8 mouse cellular contexts compared by ENCODE assay signal in the genomic region with DNA sequence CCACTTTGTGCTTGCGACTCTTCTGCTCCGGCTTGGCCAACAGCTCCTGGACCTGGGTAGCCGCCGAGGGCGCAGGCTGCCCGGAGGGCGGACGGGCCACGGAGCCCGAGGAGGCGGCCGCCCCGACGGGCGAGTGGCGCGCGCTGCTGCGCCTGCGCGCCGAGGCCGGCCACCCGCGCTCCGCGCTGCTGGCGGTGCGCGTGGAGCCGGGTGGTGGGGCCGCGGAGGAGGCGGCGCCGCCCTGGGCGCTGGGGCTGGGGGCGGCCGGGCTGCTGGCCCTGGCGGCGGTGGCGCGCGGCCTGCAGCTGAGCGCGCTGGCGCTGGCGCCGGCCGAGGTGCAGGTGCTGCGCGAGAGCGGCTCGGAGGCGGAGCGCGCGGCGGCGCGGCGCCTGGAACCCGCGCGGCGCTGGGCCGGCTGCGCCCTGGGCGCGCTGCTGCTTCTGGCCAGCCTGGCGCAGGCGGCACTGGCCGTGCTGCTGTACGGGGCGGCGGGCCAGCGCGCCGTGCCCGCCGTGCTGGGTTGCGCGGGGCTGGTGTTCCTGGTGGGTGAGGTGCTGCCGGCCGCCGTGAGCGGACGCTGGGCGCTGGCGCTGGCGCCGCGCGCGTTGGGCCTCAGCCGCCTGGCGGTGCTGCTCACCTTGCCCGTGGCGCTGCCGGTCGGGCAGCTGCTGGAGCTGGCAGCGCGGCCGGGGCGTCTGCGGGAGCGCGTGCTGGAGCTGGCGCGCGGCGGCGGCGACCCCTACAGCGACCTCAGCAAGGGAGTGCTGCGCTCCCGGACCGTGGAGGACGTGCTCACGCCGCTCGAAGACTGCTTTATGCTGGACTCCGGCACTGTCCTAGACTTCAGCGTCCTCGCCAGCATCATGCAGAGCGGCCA. TPM values are rescaled to one million over a fixed set of nuclear protein-coding genes. Genes with fewer than 3 reads are reported as not detected.
DNase-seq lines count a peak whose midpoint lies in the region; ATAC-seq and TF ChIP-seq lines count a peak whose summit lies in the region.

No protein-coding gene starts in this region.

- peaks cover 0 to 3% of the 10 kb centered on the region in 2 experiments; a peak in 2 of 4 replicates for H3K36me3 ChIP-seq in MEL (ENCODE audit: control insufficient read depth in 1 of 2, insufficient read depth in 2 of 2, low read length in 2 of 2)
- H3K36me3 ChIP-seq in kidney, postnatal 0 days (ENCODE audit: insufficient read depth, low read length) = no peaks in the 10 kb centered on the region
- H3K36me3 ChIP-seq in lung, embryonic 15.5 days = no peaks in the 10 kb centered on the region

- under 1% methylated on average over 112 of the region's 126 CpGs for WGBS in kidney, postnatal 0 days
- under 1% methylated on average over 111 of the region's 126 CpGs for WGBS in lung, embryonic 15.5 days

- H3K4me1 ChIP-seq in MEL (ENCODE audit: control insufficient read depth in 1 of 2, insufficient read depth in 2 of 2, low read length in 2 of 2) = peaks cover 2 to 9% of the 10 kb centered on the region in 2 experiments
- H3K4me1 ChIP-seq in kidney, postnatal 0 days (replicated peaks; ENCODE audit: insufficient read depth, low read length) = peaks cover 14% of the 10 kb centered on the region; the same call in 1 of the 2 replicates
- H3K4me1 ChIP-seq in lung, embryonic 15.5 days = peaks cover 25% of the 10 kb centered on the region

- peak overlapping the region; percentile 96 for H3K4me2 ChIP-seq in kidney, postnatal 0 days (ENCODE audit: low read length)
- H3K4me2 ChIP-seq in lung, embryonic 15.5 days = peak overlapping the region; percentile 97

- no peak for TF ChIP-seq RAD21 in MEL (IDR thresholded peaks at IDR 0.05; ENCODE audit: low read depth, low read length)

- DNase-seq in 3T3-L1 (ENCODE audit: low read depth, low spot score) = peak; percentile 26
- peak; percentile 29 for DNase-seq in MEL (ENCODE audit: low read depth, low spot score)
- DNase-seq in cerebellum, postnatal 14 days = peak; percentile 73 to 78
- DNase-seq in gastrocnemius, postnatal 25 days = peak; percentile 75
- DNase-seq in kidney, postnatal 0 days (ENCODE audit: low spot score) = no peak
- peak; percentile 65 for DNase-seq in right cerebral cortex, adult 18-20 months
- DNase-seq in urinary bladder, postnatal 25 days (ENCODE audit: low spot score) = peak; percentile 36

- peak overlapping the region; percentile 53 for H3K27ac ChIP-seq in MEL (ENCODE audit: control insufficient read depth, low read depth, low read length)
- peak overlapping the region; percentile 99 for H3K27ac ChIP-seq in kidney, postnatal 0 days
- H3K27ac ChIP-seq in lung, embryonic 15.5 days = peak overlapping the region; percentile 99

- TF ChIP-seq POLR2A in MEL (IDR thresholded peaks at IDR 0.05; ENCODE audit: control insufficient read depth in 1 of 2, insufficient read depth in 1 of 2, low read depth in 1 of 2, low read length in 2 of 2, poor library complexity in 1 of 2) = no peak

- peak; percentile 52 for ATAC-seq in kidney, postnatal 0 days (replicated peaks; ENCODE audit: low FRiP score, low read depth)
- ATAC-seq in lung, embryonic 15.5 days (ENCODE audit: borderline replicate concordance, extremely low read depth, low FRiP score, low TSS enrichment) = peak; percentile 60

- peak overlapping the region; percentile 79 for H3K9ac ChIP-seq in MEL (ENCODE audit: control insufficient read depth, low read depth, low read length, poor library complexity, severe bottlenecking)
- H3K9ac ChIP-seq in kidney, postnatal 0 days (ENCODE audit: low read depth, low read length) = peak overlapping the region; percentile 95
- H3K9ac ChIP-seq in lung, embryonic 15.5 days = peak overlapping the region; percentile 90

- H3K9me3 ChIP-seq in MEL (replicated peaks; ENCODE audit: insufficient read depth, low read length) = no peaks in the 10 kb centered on the region
- no peaks in the 10 kb centered on the region for H3K9me3 ChIP-seq in kidney, postnatal 0 days (replicated peaks; ENCODE audit: low read length)
- H3K9me3 ChIP-seq in lung, embryonic 15.5 days = 0 out of 2 replicates have a peak, but pooled peaks cover 3% of the 10 kb centered on the region

- H3K4me3 ChIP-seq in MEL (ENCODE audit: control insufficient read depth in 1 of 2, insufficient read depth in 1 of 2, low read depth in 2 of 2, low read length in 2 of 2) = peak overlapping the region; percentile 82 to 89
- H3K4me3 ChIP-seq in kidney, postnatal 0 days (replicated peaks; ENCODE audit: low read depth, low read length) = peak overlapping the region; percentile 96
- peak overlapping the region; percentile 100 for H3K4me3 ChIP-seq in lung, embryonic 15.5 days

- no peak for TF ChIP-seq EP300 in MEL (IDR thresholded peaks at IDR 0.05; ENCODE audit: low read depth in 1 of 2, low read length in 2 of 2)

- H3K79me2 ChIP-seq in MEL (ENCODE audit: control insufficient read depth, insufficient read depth, low read length, poor library complexity) = peaks cover 8% of the 10 kb centered on the region

- TF ChIP-seq CTCF in MEL (IDR thresholded peaks at IDR 0.05 in 2 of 3, conservative IDR thresholded peaks at IDR 0.05 in 1 of 3; ENCODE audit: control insufficient read depth in 1 of 3, insufficient read depth in 1 of 3, low read depth in 2 of 3, low read length in 3 of 3, poor library complexity in 1 of 3, severe bottlenecking in 1 of 3) = no peak
- no peak; the same call in 1 of the 2 replicates for TF ChIP-seq CTCF in kidney, postnatal 0 days (IDR thresholded peaks at IDR 0.05; ENCODE audit: low read depth)

- no peaks in the 10 kb centered on the region for H3K27me3 ChIP-seq in MEL (ENCODE audit: control insufficient read depth in 1 of 2, insufficient read depth in 2 of 2, low read length in 2 of 2)
- no peaks in the 10 kb centered on the region for H3K27me3 ChIP-seq in kidney, postnatal 0 days (ENCODE audit: insufficient read depth, low read length)
- H3K27me3 ChIP-seq in lung, embryonic 15.5 days = no peaks in the 10 kb centered on the region

TF ChIP-seq in MEL, 35 proteins besides CTCF, POLR2A, EP300 and RAD21:
- peak; percentile 66 for TF ChIP-seq NRF1 (IDR thresholded peaks at IDR 0.05; ENCODE audit: insufficient read depth, low read depth, low read length, poor library complexity, severe bottlenecking)
- no peak for TF ChIP-seq TBP (IDR thresholded peaks at IDR 0.05; ENCODE audit: low read depth, low read length)
- no peak for TF ChIP-seq RCOR1 (IDR thresholded peaks at IDR 0.05; ENCODE audit: low read depth, low read length)
- TF ChIP-seq TAL1 (IDR thresholded peaks at IDR 0.05; ENCODE audit: low read length) = no peak
- no peak for TF ChIP-seq UBTF (IDR thresholded peaks at IDR 0.05; ENCODE audit: borderline replicate concordance, insufficient read depth, low read depth, low read length)
- no peak for TF ChIP-seq ELF1 (IDR thresholded peaks at IDR 0.05; ENCODE audit: low read depth, low read length)
- no peak for TF ChIP-seq ZMIZ1 (IDR thresholded peaks at IDR 0.05; ENCODE audit: low read depth, low read length)

RNA-seq across cellular contexts. Expression of gene Cnnm3, which starts 0.7 kb away (rescaled TPM):
- 3.8 and 4.2 TPM in 2 replicates for total RNA-seq in MEL (2012; rRNA removed)
- 1 to 10 TPM in 1 of 2 experiments, not detected in 1; 9.9 TPM for polyA plus RNA-seq in MEL (2012; ENCODE audit: insufficient read depth in 1 of 2, insufficient read length in 2 of 2, low read depth in 1 of 2, low replicate concordance in 2 of 2, missing spikeins in 1 of 2)
- 1 to 10 TPM; 7.4 to 9.7 TPM for total RNA-seq in gastrocnemius, postnatal 25 days (2021)
- polyA plus RNA-seq in kidney, postnatal 0 days (2015; fragmentation: Nextera tagmentation; extraction: Ambion mirVana) = 3.4 and 3.8 TPM in 2 replicates
- 3.2 TPM in 2 replicates for polyA plus RNA-seq in lung, embryonic 15.5 days (2015; fragmentation: Nextera tagmentation; extraction: Ambion mirVana)

RNA-seq across cellular contexts. Expression of gene Ankrd23, which starts 24.4 kb away (rescaled TPM):
- total RNA-seq in MEL (2012; rRNA removed) = 2.0 and 2.9 TPM in 2 replicates
- 1 to 10 TPM in 1 of 2 experiments, not detected in 1; 3.7 TPM for polyA plus RNA-seq in MEL (2012; ENCODE audit: insufficient read depth in 1 of 2, insufficient read length in 2 of 2, low read depth in 1 of 2, low replicate concordance in 2 of 2, missing spikeins in 1 of 2)
- 1,000 to 10,000 TPM; 1,576 to 3,128 TPM for total RNA-seq in gastrocnemius, postnatal 25 days (2021)
- polyA plus RNA-seq in kidney, postnatal 0 days (2015; fragmentation: Nextera tagmentation; extraction: Ambion mirVana) = 8.7 and 10.9 TPM in 2 replicates
- polyA plus RNA-seq in lung, embryonic 15.5 days (2015; fragmentation: Nextera tagmentation; extraction: Ambion mirVana) = 12.4 and 15.9 TPM in 2 replicates

RNA-seq across cellular contexts. Expression of gene Gm42417, which starts 26.9 kb away (rescaled TPM):
- total RNA-seq in MEL (2012; rRNA removed) = not detected in 2 replicates
- under 1 TPM in 1 of 2 experiments, not detected in 1; 0.74 TPM for polyA plus RNA-seq in MEL (2012; ENCODE audit: insufficient read depth in 1 of 2, insufficient read length in 2 of 2, low read depth in 1 of 2, low replicate concordance in 2 of 2, missing spikeins in 1 of 2)
- 1,000 to 10,000 TPM in 1 of 2 experiments, 100 to 1,000 TPM in 1; 766 to 1,527 TPM for total RNA-seq in gastrocnemius, postnatal 25 days (2021)
- not detected in 2 replicates for polyA plus RNA-seq in kidney, postnatal 0 days (2015; fragmentation: Nextera tagmentation; extraction: Ambion mirVana)
- polyA plus RNA-seq in lung, embryonic 15.5 days (2015; fragmentation: Nextera tagmentation; extraction: Ambion mirVana) = 0.25 TPM in 1 of 2 replicates, not detected in the other

RNA-seq across cellular contexts. Expression of gene Ankrd39, which starts 34.9 kb away (rescaled TPM):
- total RNA-seq in MEL (2012; rRNA removed) = 8.8 and 9.7 TPM in 2 replicates
- polyA plus RNA-seq in MEL (2012; ENCODE audit: insufficient read depth in 1 of 2, insufficient read length in 2 of 2, low read depth in 1 of 2, low replicate concordance in 2 of 2, missing spikeins in 1 of 2) = 10 to 100 TPM in 1 of 2 experiments, not detected in 1; 14.4 TPM
- total RNA-seq in gastrocnemius, postnatal 25 days (2021) = 1 to 10 TPM; 7.7 to 8.2 TPM
- polyA plus RNA-seq in kidney, postnatal 0 days (2015; fragmentation: Nextera tagmentation; extraction: Ambion mirVana) = 22.0 and 24.6 TPM in 2 replicates
- 20.3 and 26.0 TPM in 2 replicates for polyA plus RNA-seq in lung, embryonic 15.5 days (2015; fragmentation: Nextera tagmentation; extraction: Ambion mirVana)

RNA-seq across cellular contexts. Expression of gene Cnnm4, which starts 40.9 kb away (rescaled TPM):
- total RNA-seq in MEL (2012; rRNA removed) = 7.8 and 8.1 TPM in 2 replicates
- polyA plus RNA-seq in MEL (2012; ENCODE audit: insufficient read depth in 1 of 2, insufficient read length in 2 of 2, low read depth in 1 of 2, low replicate concordance in 2 of 2, missing spikeins in 1 of 2) = 1 to 10 TPM in 1 of 2 experiments, not detected in 1; 8.5 TPM
- 10 to 100 TPM in 1 of 2 experiments, 1 to 10 TPM in 1; 8.4 to 10.5 TPM for total RNA-seq in gastrocnemius, postnatal 25 days (2021)
- polyA plus RNA-seq in kidney, postnatal 0 days (2015; fragmentation: Nextera tagmentation; extraction: Ambion mirVana) = 9.4 and 10.9 TPM in 2 replicates
- polyA plus RNA-seq in lung, embryonic 15.5 days (2015; fragmentation: Nextera tagmentation; extraction: Ambion mirVana) = 10.8 and 12.5 TPM in 2 replicates
